Mouse (Mus musculus) cortical plate, adult 2 months (tissue): ENCODE results near the gene Srd5a2.

Experiments used
- CTCF ChIP-seq: fragments of 200-500 bp; IDR thresholded peaks from 2 replicates; pipeline ENCODE4 v1.5.1; 2011; ENCODE audit warnings: mild to moderate bottlenecking, control low read depth, low read length; ENCODE audit not compliant: insufficient read depth; ENCODE audit errors: extremely low read depth
- POLR2A ChIP-seq: fragments of 200-500 bp; IDR thresholded peaks from 2 replicates; pipeline ENCODE4 v1.6.1; 2011; ENCODE audit warnings: mild to moderate bottlenecking, low read length, control low read depth; ENCODE audit not compliant: insufficient read depth; ENCODE audit errors: extremely low read depth

- TF ChIP-seq POLR2A (no peak), CTCF (no peak)
These were observed 61.8 kb downstream of the Srd5a2 start for GRCm38 (mm10) chr17:73985936-73986335.
